Mouse (Mus musculus) lung, postnatal 10 days (tissue): ENCODE data around the gene Hipk1.
"Not testable (repeated sequence)": the region's sequence is repeated elsewhere in the genome, so short reads cannot be mapped to it uniquely, and the experiment has no call there.

Experiments used
- DNase-seq: peaks from one replicate; pipeline ENCODE4 v3.0.0; 2021

Gene Hipk1

DNA sequence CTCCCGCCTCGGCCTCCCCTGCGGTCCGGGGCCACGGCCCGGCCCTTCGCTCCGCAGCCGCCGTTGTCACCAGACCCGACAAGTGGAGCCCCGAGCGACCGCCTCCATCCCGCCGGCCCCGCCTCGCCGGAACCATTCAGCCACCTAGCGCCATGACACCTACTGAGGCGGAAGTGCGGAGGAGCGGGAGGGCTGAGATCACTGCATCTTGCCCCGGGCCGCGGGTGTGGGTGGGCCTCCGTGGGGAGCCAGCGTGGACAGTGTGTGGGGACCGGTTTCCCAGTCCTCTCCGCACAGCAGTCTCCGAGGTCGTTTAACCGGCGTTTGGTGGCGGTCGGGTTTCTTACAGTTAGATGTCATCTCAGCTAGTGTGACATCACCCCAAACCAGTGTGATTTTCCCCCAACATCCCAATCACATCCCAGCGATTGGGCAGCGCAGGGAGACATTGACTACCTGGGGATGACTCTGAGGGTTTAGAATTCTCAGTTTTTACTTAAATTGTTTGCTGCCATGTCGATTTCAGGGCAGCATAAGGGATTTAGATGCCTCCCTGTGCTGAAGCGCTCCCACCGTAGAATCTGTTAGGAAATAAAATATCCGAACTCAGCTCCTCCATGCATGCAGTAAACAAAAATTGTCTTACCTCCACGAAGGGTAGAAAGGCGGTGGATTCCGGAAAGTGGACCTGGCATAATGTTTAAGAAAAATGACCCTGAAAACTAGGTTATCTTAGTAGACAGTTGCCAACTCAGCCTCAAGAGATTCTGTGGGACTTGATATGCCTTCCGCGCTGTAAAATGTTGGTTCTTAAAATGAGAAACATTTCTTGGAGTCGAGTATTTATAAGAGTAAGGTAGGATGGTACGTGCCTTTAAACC lies at the start of gene Hipk1:
Hipk1 (minus strand) TSS at position 334 of the 881 bp plus-strand sequence.
- peak; percentile 97 for DNase-seq

DNA sequence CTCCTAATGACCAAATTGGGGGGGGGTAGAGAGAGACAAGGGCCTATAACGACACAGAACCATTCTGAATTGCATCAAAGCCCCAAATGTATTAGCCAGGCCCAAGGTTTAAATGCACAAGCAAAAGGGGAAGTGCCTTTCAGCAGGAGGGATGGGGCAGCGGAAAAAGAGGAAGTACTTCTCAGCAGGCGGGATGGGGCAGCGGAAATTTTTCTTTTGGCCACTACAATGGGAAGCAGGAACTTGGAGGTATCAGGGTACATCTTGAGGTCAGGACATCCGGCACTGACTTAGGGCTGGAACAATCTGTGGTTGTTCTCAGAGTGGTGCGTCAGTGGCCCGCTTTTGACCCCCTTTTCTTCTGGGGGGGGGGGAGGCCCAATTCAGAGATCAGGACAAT lies 49.6 kb upstream of the Hipk1 start:
- DNase-seq: not testable (repeated sequence)

DNA sequence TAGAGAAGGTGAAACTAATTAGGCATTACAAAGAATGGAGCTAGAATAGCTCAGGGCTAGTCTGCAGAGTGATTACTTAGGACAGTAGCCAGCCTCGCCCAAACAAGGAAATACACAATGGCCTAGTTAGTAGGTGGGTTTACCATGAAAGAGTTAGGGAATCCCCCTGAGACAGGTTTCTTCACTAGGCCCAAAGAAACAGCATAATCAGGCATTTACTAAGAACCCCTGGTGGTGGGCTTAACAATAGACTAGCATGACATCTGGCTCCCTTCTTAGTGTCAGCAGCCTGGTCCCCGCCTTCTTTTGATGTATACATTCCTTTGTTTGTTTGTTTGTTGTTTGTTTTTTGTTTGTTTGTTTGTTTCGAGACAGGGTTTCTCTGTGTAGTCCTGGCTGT lies 48.8 kb upstream of the Hipk1 start:
- not testable (repeated sequence) for DNase-seq

DNA sequence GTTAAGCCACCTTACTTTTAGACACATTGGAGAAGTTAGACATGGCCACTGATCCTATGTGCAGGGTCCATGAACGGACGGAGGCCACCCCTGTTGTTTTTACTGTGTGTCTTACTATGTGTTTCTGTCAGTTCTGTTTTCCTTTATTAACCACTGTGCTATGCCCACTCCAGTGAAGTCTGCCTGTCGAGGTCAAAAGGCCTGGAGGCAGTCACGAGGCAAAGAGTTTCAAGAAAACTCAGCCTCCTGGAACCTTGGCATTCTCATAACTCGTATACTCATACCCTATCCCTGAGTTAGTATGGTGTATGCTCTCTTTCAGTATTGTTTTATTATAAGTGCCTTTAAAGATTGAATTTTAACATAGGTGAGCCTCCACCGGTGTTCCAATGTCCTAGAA lies 48.3 kb upstream of the Hipk1 start:
- no peak for DNase-seq

DNA sequence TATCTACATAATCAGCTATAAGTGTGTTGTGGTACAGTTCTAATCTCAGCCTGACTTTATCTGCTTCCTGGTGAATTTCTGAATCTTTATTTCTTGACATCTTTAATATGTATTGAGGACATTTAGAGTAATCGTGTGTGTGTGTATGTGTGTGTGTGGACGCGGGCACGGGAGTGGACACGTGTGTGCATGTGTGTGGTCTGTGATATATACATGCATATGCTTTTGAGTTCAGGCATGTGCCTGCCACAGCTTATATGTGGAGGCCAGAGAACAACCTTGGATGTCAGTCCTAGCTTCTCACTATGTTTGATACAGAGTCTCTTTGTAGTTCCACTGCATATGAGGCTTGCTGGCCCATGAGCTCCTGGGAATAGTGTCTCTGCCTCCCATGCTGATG lies 45.1 kb upstream of the Hipk1 start:
- DNase-seq: no peak

DNA sequence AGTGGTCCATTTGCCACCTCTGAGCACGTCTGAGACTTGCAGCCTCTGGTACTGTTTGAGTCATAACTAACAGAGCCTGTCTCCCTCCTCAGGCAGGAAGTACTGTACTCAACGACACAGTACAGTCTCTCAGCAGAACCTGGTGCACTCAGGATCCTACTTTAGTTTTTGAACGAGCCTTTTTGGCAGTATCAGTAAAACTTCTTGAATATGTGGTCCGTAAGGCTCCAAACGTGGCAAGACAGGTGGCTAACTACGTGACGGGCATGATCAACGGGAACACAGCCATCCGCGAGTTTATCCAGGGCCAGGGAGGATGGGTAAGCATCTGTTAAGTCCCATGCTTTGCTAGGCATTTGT lies 44.6 kb upstream of the Hipk1 start:
- DNase-seq: no peak

DNA sequence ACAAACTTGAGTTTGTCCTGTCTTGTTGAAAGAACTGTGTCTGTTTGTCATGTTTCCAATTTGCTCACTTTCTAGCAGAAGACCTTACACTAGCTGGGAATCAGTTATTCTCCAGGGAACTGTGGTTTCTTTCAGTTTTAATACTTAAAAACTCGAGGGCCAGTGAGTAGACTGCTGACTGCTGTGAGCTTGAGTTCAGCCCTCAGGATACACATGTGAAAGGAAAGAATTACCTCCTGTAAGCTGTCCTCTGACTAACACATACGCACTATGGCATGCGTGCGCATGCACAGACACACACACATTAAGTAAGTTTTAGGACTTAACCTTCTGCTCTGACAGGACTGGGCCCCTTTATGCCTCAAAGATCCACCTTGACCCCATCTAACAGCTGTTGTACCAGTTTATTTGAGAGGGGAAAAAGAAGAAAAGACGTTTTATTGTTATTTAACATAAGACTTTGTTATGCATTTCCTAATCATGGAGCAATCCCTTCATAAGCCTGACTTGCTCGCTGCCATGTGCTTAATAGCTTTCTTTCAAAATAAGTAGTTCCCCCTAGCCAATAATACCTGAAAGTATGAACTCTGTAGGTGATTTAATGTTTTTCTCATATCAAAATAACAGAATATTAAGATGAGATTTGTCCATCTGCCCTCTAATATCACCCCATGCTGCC lies 44.0 kb upstream of the Hipk1 start:
- DNase-seq: no peak

DNA sequence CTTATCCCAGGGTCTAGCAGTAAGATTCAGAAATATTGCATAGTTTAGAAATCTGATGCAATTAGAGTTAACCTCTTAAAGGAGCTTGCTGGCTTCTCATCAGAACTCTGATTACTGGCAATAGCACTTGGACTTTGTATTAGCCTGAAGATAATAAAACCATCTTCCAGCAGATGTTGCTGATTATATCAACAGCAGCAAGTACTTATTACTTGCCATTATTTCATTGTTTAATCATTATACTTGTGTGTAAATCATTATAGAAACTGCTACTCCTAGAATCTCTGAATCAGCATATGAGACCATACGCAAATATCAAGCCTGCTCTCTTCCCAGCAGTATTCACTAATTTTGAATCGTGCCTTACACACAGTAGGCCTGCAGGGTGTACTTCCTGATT lies 42.6 kb upstream of the Hipk1 start:
- no peak for DNase-seq

DNA sequence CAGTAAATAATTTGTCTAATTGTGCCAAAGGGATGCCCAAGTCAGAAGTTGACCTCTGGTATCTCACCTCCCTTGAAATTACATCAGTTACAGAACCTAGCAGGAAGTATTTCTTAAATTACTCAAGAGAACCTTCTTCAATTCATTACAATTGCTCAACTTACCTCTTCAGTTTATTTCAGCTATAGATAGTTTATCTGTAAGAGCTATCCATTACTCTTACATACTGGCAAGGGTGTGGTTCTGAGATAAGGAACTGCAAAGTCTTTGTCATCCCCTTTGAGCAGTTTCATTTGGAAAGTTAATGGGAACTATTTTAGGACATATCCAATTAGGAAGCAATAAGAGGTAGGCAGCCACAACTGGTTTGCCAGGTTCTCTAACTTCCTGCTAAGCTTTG lies 41.1 kb upstream of the Hipk1 start, which contains the start of gene Bcl2l15:
Bcl2l15 (plus strand) TSS at position 176 of the 400 bp plus-strand sequence.
- no peak for DNase-seq

DNA sequence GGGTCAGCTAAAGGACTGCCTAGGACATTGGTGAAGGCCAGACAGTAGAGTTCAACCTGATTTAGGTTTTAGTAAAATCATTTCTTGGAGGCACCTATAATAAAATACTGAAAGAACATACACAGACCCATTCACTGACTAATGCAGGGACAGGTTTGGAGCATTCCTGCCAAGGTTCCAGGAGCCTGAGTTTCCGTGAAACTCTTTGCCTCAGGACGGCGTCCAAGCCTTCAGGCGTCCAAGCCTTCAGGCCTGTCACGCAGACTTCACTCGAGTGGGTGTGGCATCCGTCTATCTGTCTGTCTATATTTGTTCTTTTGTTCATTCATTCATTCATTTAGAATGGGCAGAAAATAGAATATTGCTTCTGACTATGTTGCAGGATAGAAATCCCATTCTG lies 39.8 kb upstream of the Hipk1 start:
- DNase-seq: no peak

DNA sequence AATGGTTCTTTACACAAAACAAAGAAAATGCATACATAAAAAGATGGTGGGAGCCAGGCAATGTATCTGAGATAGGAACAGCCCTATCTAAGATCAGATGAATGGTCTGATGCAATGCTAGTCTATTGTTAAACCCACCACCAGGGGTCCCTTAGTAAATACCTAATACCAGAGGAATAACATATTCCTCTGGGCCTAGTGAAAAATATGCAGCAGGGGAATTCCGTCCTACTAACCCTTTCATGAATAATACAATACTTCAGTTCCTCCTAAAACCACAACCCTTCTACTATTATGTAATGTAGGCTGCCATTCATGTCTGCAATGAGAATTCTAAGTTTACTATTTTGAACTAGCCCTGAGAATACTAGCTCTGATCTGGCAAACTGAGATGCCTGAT lies 39.3 kb upstream of the Hipk1 start:
- DNase-seq: not testable (repeated sequence)

DNA sequence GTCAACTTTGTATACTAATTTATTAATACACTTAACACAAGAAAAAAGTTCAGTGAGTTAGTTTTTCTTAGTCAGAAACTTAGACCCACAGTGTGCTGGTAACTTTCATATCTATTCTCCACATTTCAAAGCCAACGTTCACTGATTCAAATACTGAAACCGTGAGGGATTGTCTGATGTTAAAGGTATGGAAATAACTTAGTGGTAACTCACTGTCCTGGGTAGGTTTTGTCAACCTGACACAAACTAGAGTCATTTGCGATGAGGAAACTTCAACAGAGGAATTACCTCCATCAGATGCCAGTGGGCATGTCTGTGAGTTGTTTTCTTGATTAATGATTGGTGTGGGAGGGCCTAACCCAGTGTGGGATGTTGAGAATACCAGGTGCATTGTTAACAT lies 37.7 kb upstream of the Hipk1 start:
- no peak for DNase-seq

DNA sequence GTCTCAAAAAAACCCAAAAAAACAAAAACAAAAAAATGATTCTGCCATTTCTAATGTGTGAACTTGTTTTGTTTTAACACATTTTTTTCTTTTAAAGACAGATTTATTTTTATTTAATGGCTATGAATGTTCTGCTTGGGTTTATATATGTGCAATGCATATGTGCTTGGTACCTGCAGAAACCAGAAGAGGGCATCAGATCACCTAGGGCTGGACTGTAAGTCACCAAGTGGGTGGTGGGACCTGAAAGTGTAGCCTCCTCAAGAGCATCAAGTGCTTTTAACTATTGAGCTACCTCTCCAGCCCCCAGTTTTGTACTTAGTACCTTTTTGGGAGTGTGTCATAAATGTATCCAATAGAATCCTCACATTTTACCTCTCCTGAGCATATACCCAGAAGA lies 36.2 kb upstream of the Hipk1 start:
- no peak for DNase-seq

DNA sequence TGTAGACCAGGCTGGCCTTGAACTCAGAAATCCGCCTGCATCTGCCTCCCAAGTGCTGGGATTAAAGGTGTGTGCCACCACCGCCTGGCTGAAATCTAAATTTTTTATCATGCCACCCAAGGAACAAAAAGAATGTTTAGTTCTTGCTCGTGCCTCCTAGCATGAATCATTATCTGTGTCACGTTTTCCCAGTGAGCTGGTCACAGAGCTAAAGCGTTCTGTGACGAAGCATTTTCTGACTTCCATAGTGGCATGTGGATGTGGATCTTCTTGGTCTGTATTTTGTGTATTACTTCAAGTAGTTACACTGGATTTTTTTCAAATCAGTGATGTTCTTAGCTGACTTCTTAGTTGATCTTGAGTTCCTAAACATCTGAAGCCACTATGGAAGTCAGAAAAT lies 19.6 kb upstream of the Hipk1 start:
- DNase-seq: no peak

DNA sequence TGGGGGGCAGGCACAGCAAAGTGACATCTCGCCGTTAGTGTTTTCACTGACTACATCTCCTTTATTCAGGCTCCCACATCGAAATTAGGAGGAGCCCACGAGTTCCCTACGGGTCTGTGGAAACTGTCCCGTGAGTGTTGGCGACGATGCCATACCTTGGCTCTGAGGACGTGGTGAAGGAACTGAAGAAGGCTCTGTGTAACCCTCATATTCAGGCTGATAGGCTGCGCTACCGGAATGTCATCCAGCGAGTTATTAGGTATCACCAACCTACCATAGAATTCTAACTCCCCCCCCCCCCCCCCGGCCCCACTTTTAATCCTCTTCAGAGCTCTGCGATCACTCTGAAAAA lies 18.4 kb upstream of the Hipk1 start:
- no peak for DNase-seq

DNA sequence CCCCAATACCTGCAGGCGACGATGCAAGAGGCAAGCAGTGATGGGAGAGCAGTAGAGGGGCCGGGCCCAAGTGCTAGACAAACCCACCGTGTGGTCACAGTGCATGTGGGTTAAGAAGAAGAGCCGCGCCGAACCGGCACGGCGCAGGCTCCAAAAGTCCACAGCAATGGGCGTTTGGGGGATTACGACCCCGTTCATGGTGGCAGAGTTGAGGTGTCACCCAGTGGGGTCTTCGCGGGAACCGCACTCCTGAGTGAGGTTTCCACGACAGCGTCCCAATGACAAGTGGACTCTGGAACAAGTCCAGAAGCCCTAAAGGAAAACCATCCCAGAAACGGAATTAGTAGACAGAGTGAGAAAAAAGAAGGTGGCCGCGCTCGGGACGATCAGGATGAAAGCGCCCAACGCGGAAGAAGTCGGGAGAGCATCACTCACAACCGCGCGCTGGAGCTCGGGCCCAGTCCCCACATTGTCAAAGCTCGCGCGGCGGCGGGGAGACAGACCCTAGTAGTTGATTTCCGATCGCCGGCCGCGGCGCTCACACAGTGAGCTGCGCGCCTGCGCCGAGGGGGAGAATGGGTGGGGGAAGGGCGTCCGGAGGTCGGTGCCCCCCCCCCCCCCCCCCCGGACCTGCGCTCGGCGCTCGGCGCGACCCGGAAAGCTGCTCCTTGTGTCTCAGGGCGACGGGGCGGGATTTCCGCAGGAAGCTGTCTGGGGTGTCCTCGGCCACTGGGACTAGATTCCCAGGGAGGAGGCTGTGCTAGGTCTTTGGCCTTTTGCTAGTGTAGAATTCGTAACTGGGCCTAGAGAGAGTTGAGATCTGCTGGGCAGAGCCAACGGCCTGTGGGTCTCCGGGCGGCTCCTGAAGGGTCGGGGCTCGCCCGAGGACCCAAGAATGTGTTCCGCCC lies 17.8 kb upstream of the Hipk1 start, which contains the start of the genes Dclre1b, Ap4b1 and Gm43064:
Dclre1b (minus strand) TSS at position 554 of the 908 bp plus-strand sequence.
Ap4b1 (plus strand) TSS at position 630 of the 908 bp plus-strand sequence.
Gm43064 (plus strand) TSS at position 683 of the 908 bp plus-strand sequence.
- DNase-seq: peak; percentile 95

DNA sequence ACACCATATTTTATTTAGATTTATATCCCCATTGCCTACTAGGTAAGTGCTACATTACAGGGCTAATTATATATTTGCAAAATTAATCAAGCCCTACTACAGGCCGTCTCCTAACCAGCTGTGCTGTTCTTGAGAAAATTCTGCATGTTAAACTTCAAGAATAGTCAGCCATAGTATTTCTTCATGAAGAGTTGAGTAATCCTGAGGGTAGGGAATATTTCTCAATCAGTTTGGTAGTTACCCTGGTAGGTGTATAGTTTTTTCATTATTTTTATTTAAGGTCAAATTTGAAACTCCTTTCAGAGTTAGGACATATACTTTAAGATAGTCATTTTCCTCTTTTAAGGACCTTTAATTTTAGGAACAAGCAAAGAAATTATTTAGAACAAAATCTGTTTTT lies 14.3 kb upstream of the Hipk1 start:
- DNase-seq: no peak

DNA sequence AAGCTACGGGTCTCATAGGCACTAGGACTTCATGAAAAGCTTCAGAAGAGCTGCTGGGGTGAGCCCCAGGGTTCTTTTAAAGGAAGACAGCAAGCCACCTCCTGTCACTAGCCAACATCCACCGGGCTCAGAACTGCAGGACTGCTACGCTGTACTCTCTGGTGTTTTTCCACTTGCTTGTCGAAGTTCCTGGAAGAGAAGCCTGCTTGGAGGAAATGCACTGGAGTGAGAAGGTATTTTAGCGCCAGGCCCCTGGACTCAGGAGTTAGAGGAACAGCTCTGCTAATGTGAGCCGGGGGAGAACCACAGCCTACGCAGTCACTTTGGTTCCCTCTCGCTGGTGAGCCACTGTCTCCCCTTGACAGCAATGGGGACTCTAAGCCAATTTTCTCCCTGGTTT lies 11.5 kb upstream of the Hipk1 start:
- DNase-seq: peak; percentile 3

DNA sequence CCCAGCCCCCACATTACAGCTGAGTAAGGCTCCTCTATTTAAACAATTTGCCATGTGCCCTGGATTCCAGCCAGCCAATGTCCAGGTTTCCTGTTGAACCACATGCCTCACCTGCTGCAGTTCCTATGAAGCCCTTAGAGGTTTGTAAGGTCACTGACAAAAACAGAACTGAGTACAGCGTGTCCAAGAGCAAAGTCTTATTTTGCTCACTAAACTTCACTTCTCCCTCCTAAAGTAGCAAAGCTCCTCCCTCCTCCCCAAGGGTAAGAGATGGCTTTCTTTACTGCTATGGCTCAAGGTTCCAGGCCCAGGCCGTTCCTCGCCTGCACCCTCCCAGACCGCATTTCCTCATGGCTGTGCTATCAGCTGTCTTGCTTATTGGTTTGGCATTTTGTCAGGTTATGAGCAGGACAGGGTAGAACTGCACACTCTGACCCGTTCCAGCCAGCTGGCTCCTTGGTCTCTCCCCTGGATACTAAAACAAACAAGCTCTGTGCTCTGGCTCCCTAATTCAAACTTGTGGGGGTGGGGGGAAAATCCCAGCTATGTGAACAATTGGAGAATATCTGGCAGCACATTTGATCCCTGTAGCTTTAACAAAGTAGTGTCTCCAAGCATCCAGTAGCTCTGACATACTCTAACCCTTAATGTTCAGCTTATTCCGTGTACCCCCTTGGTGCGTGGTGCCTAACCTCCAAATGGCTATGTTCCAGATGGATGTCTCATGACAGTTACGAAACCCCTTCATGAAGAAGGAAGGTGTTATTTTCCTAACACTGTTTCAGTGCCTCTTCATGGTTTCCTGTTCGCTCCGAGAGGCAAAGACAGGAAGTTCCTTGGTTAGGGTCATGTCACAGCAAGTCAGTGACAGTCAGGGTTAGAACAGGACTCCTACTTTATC lies 10.5 kb upstream of the Hipk1 start:
- DNase-seq: peak; percentile 89

DNA sequence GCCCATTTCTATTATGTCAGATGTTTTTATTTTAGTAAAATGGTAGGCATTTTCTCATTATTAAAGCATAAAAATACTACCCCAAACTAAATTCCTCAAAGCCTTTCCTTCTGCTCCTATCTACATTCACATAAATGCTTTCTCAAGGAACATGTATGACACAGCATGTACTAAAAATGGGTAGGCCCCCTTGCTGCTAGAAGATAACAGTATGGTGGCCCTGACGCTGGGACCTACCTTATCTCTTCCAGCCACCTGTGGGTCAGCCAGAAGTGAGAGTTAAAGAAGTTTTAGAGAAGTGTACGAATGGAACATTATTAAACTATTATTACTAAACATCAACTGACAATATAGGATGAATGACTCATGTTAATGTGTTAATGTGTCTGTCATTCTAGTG lies 8.1 kb upstream of the Hipk1 start:
- no peak for DNase-seq

DNA sequence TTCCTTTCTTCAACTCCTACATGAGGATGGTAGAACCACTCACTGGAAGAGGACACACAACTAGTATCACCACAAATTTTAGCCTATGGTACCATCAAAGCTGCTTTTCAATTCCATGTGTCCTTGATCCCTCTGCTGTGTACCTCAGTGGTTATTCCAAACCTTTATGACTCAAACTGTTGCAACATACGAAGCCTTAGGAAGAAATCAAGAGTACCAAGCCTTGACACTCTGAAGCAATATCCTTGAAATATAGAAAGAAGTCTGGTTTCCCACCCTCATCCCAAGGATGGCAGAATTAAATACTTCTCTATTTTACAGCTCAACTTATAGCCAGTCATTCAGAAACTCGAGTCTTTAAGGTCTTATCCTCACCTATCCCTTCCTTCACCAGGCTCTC lies 5.0 kb upstream of the Hipk1 start:
- DNase-seq: no peak

DNA sequence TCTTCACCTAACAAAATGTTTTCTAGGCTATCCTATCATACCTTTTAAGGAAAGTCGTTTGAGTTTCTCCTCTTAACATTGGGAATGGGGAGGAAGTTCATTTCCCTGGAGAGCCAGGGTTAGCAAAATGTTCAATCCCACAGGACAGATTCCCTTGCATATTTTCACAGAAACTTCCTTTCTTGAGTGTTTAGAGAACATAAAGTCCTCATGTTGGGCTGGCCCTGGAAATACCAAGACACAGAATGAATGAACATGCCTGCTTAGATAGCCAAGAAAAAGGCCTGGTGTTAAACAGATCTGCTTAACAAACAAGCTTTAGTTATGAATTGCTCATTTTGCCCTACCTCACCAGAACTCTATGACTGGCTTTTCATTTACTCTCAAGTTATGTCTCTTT lies 1.2 kb upstream of the Hipk1 start:
- no peak for DNase-seq
